In genomic region chr5:53268095-53268692, GRCm38 (mm10) we compare ENCODE assay signal across 8 mouse cellular contexts. TPM values are rescaled to one million over a fixed set of nuclear protein-coding genes. Genes with fewer than 3 reads are reported as not detected.
DNase-seq lines count a peak whose midpoint lies in the region; ATAC-seq and TF ChIP-seq lines count a peak whose summit lies in the region.

No protein-coding gene starts in this region.

- H3K9me3 ChIP-seq in kidney, postnatal 0 days (replicated peaks; ENCODE audit: low read length) = no peaks in the 10 kb centered on the region
- H3K9me3 ChIP-seq in intestine, postnatal 0 days (ENCODE audit: control insufficient read depth) = no peaks in the 10 kb centered on the region
- H3K9me3 ChIP-seq in forebrain, embryonic 16.5 days (ENCODE audit: control insufficient read depth, low read length) = no peaks in the 10 kb centered on the region

- H3K27ac ChIP-seq in kidney, postnatal 0 days = no peak overlapping the region
- H3K27ac ChIP-seq in intestine, postnatal 0 days (ENCODE audit: low read depth, low read length) = no peak overlapping the region; the same call in 1 of the 2 replicates
- H3K27ac ChIP-seq in forebrain, embryonic 16.5 days (ENCODE audit: low read length) = no peak overlapping the region

- WGBS in kidney, postnatal 0 days = 63% methylated on average over 6 of the region's 6 CpGs
- 77% methylated on average over 6 of the region's 6 CpGs for WGBS in intestine, postnatal 0 days
- WGBS in forebrain, embryonic 16.5 days = 77% methylated on average over 6 of the region's 6 CpGs

- no peaks in the 10 kb centered on the region for H3K36me3 ChIP-seq in kidney, postnatal 0 days (ENCODE audit: insufficient read depth, low read length)
- H3K36me3 ChIP-seq in intestine, postnatal 0 days (ENCODE audit: control insufficient read depth, insufficient read depth) = no peaks in the 10 kb centered on the region
- H3K36me3 ChIP-seq in forebrain, embryonic 16.5 days (ENCODE audit: control insufficient read depth, insufficient read depth) = no peaks in the 10 kb centered on the region

- no peak overlapping the region for H3K9ac ChIP-seq in kidney, postnatal 0 days (ENCODE audit: low read depth, low read length)
- H3K9ac ChIP-seq in intestine, postnatal 0 days (ENCODE audit: low read depth, low read length) = no peak overlapping the region
- no peak overlapping the region for H3K9ac ChIP-seq in forebrain, embryonic 16.5 days (replicated peaks; ENCODE audit: low read depth, low read length)

- H3K27me3 ChIP-seq in kidney, postnatal 0 days (ENCODE audit: insufficient read depth, low read length) = no peaks in the 10 kb centered on the region
- H3K27me3 ChIP-seq in intestine, postnatal 0 days (replicated peaks; ENCODE audit: control insufficient read depth, insufficient read depth, low read length) = no peaks in the 10 kb centered on the region
- no peaks in the 10 kb centered on the region for H3K27me3 ChIP-seq in forebrain, embryonic 16.5 days (replicated peaks; ENCODE audit: control insufficient read depth, insufficient read depth, low read length)

- ATAC-seq in kidney, postnatal 0 days (replicated peaks; ENCODE audit: low FRiP score, low read depth) = no peak
- ATAC-seq in intestine, postnatal 0 days = no peak
- ATAC-seq in forebrain, embryonic 16.5 days = no peak

- H3K4me1 ChIP-seq in kidney, postnatal 0 days (replicated peaks; ENCODE audit: insufficient read depth, low read length) = 0 out of 2 replicates have a peak, but pooled peaks cover 10% of the 10 kb centered on the region
- 0 out of 2 replicates have a peak, but pooled peaks cover 12% of the 10 kb centered on the region for H3K4me1 ChIP-seq in intestine, postnatal 0 days (replicated peaks; ENCODE audit: control insufficient read depth, insufficient read depth, low read length)
- H3K4me1 ChIP-seq in forebrain, embryonic 16.5 days (replicated peaks; ENCODE audit: control insufficient read depth, insufficient read depth, low read length) = peaks cover 9% of the 10 kb centered on the region; the same call in 1 of the 2 replicates

- peak overlapping the region; percentile 78; the same call in 1 of the 2 replicates for H3K4me2 ChIP-seq in kidney, postnatal 0 days (ENCODE audit: low read length)
- peak overlapping the region; percentile 83 for H3K4me2 ChIP-seq in intestine, postnatal 0 days (replicated peaks; ENCODE audit: low read depth)
- no peak overlapping the region for H3K4me2 ChIP-seq in forebrain, embryonic 16.5 days (ENCODE audit: low read length)

- TF ChIP-seq CTCF in kidney, postnatal 0 days (IDR thresholded peaks at IDR 0.05; ENCODE audit: low read depth) = peak; percentile 48
- TF ChIP-seq CTCF in intestine, postnatal 0 days (IDR thresholded peaks at IDR 0.05; ENCODE audit: low read depth) = peak; percentile 55

- no peak overlapping the region for H3K4me3 ChIP-seq in kidney, postnatal 0 days (replicated peaks; ENCODE audit: low read depth, low read length)
- no peak overlapping the region for H3K4me3 ChIP-seq in intestine, postnatal 0 days (ENCODE audit: low read depth, low read length)
- no peak overlapping the region for H3K4me3 ChIP-seq in forebrain, embryonic 16.5 days (replicated peaks; ENCODE audit: low read length)

- DNase-seq in kidney, postnatal 0 days (ENCODE audit: low spot score) = no peak
- no peak for DNase-seq in kidney, adult 9 months
- DNase-seq in MN1 (ENCODE audit: low spot score) = peak; percentile 53
- DNase-seq in gastrocnemius, postnatal 10 days = peak; percentile 59
- DNase-seq in spleen, postnatal 10 days (ENCODE audit: low spot score in 2 of 2) = no peak
- no peak for DNase-seq in B cell, adult 2 months

RNA-seq across cellular contexts. Expression of gene Smim20, which starts 1.3 kb away (rescaled TPM):
- polyA plus RNA-seq in kidney, postnatal 0 days (2015; fragmentation: Nextera tagmentation; extraction: Ambion mirVana) = 135 and 143 TPM in 2 replicates
- total RNA-seq in gastrocnemius, postnatal 10 days (2021) = 100 to 1,000 TPM in 1 of 2 experiments, 10 to 100 TPM in 1; 94.9 to 103 TPM
- 160 and 162 TPM in 2 replicates for polyA plus RNA-seq in intestine, postnatal 0 days (2015; fragmentation: Nextera tagmentation; extraction: Ambion mirVana)
- 63.6 and 75.6 TPM in 2 replicates for polyA plus RNA-seq in forebrain, embryonic 16.5 days (2015; fragmentation: Nextera tagmentation; extraction: Ambion mirVana)

RNA-seq across cellular contexts. Expression of gene Sel1l3, which starts 54.5 kb away (rescaled TPM):
- polyA plus RNA-seq in kidney, postnatal 0 days (2015; fragmentation: Nextera tagmentation; extraction: Ambion mirVana) = 11.1 and 11.8 TPM in 2 replicates
- total RNA-seq in gastrocnemius, postnatal 10 days (2021) = 10 to 100 TPM; 92.0 to 94.9 TPM
- polyA plus RNA-seq in intestine, postnatal 0 days (2015; fragmentation: Nextera tagmentation; extraction: Ambion mirVana) = 16.2 and 17.2 TPM in 2 replicates
- polyA plus RNA-seq in forebrain, embryonic 16.5 days (2015; fragmentation: Nextera tagmentation; extraction: Ambion mirVana) = 9.9 and 10.2 TPM in 2 replicates

Comparison
In these comparisons a context has a peak if more than half of its experiments do, and no peak if none do; other contexts are left out.
1. DNase-seq: peak in MN1 (single experiment) and gastrocnemius, postnatal 10 days (single experiment); none in kidney, postnatal 0 days (single experiment), kidney, adult 9 months (single experiment), spleen, postnatal 10 days (0 of 2) and B cell, adult 2 months (0 of 2).